7 mouse cellular contexts compared by ENCODE assay signal in genomic region chr16:25058051-25058747, GRCm38 (mm10).
DNase-seq lines count a peak whose midpoint lies in the region; ATAC-seq lines count a peak whose summit lies in the region.

No protein-coding gene starts in this region.

- peak overlapping the region; percentile 78 for H3K9ac ChIP-seq in lung, embryonic 16.5 days (ENCODE audit: low read length)
- peak overlapping the region; percentile 25; the same call in 1 of the 2 replicates for H3K9ac ChIP-seq in forebrain, embryonic 12.5 days
- H3K9ac ChIP-seq in limb, embryonic 13.5 days, result peak overlapping the region; percentile 69
- no peak overlapping the region for H3K9ac ChIP-seq in stomach, embryonic 15.5 days

- no peak for DNase-seq in lung, postnatal 25 days (ENCODE audit: low spot score)
- DNase-seq in ovary, postnatal 36 days (ENCODE audit: low spot score), result no peak
- DNase-seq in spleen, postnatal 4 days (ENCODE audit: low spot score in 2 of 2), result no peak

- H3K9me3 ChIP-seq in lung, embryonic 16.5 days (ENCODE audit: control insufficient read depth, low read length), result no peaks in the 10 kb centered on the region
- H3K9me3 ChIP-seq in forebrain, embryonic 12.5 days, result no peaks in the 10 kb centered on the region
- no peaks in the 10 kb centered on the region for H3K9me3 ChIP-seq in limb, embryonic 13.5 days
- no peaks in the 10 kb centered on the region for H3K9me3 ChIP-seq in stomach, embryonic 15.5 days

- no peak for ATAC-seq in lung, embryonic 16.5 days (ENCODE audit: low read depth)
- ATAC-seq in forebrain, embryonic 12.5 days (ENCODE audit: low FRiP score), result peak; percentile 9
- ATAC-seq in limb, embryonic 13.5 days (ENCODE audit: low FRiP score, low read depth), result no peak
- no peak for ATAC-seq in stomach, embryonic 15.5 days (ENCODE audit: insufficient read depth, low FRiP score, low read depth)

- H3K27me3 ChIP-seq in lung, embryonic 16.5 days (ENCODE audit: control insufficient read depth, insufficient read depth, low read depth, low read length), result no peaks in the 10 kb centered on the region
- 0 out of 2 replicates have a peak, but pooled peaks cover 6% of the 10 kb centered on the region for H3K27me3 ChIP-seq in forebrain, embryonic 12.5 days
- no peaks in the 10 kb centered on the region for H3K27me3 ChIP-seq in limb, embryonic 13.5 days
- H3K27me3 ChIP-seq in stomach, embryonic 15.5 days (replicated peaks), result no peaks in the 10 kb centered on the region

- no peaks in the 10 kb centered on the region for H3K36me3 ChIP-seq in lung, embryonic 16.5 days (ENCODE audit: control insufficient read depth, insufficient read depth, low read length)
- no peaks in the 10 kb centered on the region for H3K36me3 ChIP-seq in forebrain, embryonic 12.5 days (replicated peaks)
- H3K36me3 ChIP-seq in limb, embryonic 13.5 days, result no peaks in the 10 kb centered on the region
- no peaks in the 10 kb centered on the region for H3K36me3 ChIP-seq in stomach, embryonic 15.5 days

- peaks cover 16% of the 10 kb centered on the region for H3K4me1 ChIP-seq in lung, embryonic 16.5 days (replicated peaks; ENCODE audit: control insufficient read depth, insufficient read depth, low read length)
- peaks cover 25% of the 10 kb centered on the region for H3K4me1 ChIP-seq in forebrain, embryonic 12.5 days
- H3K4me1 ChIP-seq in limb, embryonic 13.5 days, result peaks cover 18% of the 10 kb centered on the region
- peaks cover 14% of the 10 kb centered on the region for H3K4me1 ChIP-seq in stomach, embryonic 15.5 days

- H3K4me3 ChIP-seq in lung, embryonic 16.5 days (ENCODE audit: low read length), result peak overlapping the region; percentile 60
- peak overlapping the region; percentile 53 for H3K4me3 ChIP-seq in forebrain, embryonic 12.5 days (replicated peaks)
- H3K4me3 ChIP-seq in limb, embryonic 13.5 days, result peak overlapping the region; percentile 57
- H3K4me3 ChIP-seq in stomach, embryonic 15.5 days (replicated peaks), result peak overlapping the region; percentile 57

- H3K4me2 ChIP-seq in lung, embryonic 16.5 days (ENCODE audit: low read depth, low read length), result peak overlapping the region; percentile 62
- peak overlapping the region; percentile 58 for H3K4me2 ChIP-seq in forebrain, embryonic 12.5 days
- H3K4me2 ChIP-seq in limb, embryonic 13.5 days (replicated peaks), result peak overlapping the region; percentile 71
- peak overlapping the region; percentile 55 for H3K4me2 ChIP-seq in stomach, embryonic 15.5 days

- 42% methylated on average over 11 of the region's 11 CpGs for WGBS in lung, embryonic 16.5 days
- WGBS in forebrain, embryonic 12.5 days, result 23% methylated on average over 11 of the region's 11 CpGs
- 38% methylated on average over 11 of the region's 11 CpGs for WGBS in limb, embryonic 13.5 days
- 42% methylated on average over 11 of the region's 11 CpGs for WGBS in stomach, embryonic 15.5 days

- peak overlapping the region; percentile 98 for H3K27ac ChIP-seq in lung, embryonic 16.5 days (ENCODE audit: low read length)
- H3K27ac ChIP-seq in forebrain, embryonic 12.5 days, result peak overlapping the region; percentile 98
- peak overlapping the region; percentile 96; the same call in 1 of the 2 replicates for H3K27ac ChIP-seq in limb, embryonic 13.5 days
- peak overlapping the region; percentile 98 for H3K27ac ChIP-seq in stomach, embryonic 15.5 days
